Mouse (Mus musculus) adrenal gland, postnatal 36 days (tissue): Measurements from ENCODE around the gene Krtap10-10. TPM values are rescaled to one million over a fixed set of nuclear protein-coding genes. Genes with fewer than 3 reads are reported as not detected.
A peak's percentile ranks its signal among the peaks of the same experiment; 100 is the strongest.

Experiments used
- DNase-seq, 2 experiments: peaks; one replicate each; pipeline ENCODE4 v3.0.0; 2021; ENCODE audit warnings: mixed read lengths in 1 of 2
- total RNA-seq, 2 experiments: library from RNA; stranded (reverse); gene quantifications; 2 replicates each; pipeline ENCODE4 v1.2.3; 2021

Krtap10-10 gene
- total RNA-seq, 2 experiments from 2014 or later, result not detected

GRCm38 (mm10) chr10:77867546-77867945, 31.8 kb downstream of the Krtap10-10 start:
- no peak for DNase-seq

GRCm38 (mm10) chr10:77869651-77870050, 33.9 kb downstream of the Krtap10-10 start:
- DNase-seq, result no peak

- peak; percentile 55 to 67 for DNase-seq
These were observed 43.2 kb downstream of the Krtap10-10 start for GRCm38 (mm10) chr10:77878985-77879384.

GRCm38 (mm10) chr10:77880305-77880704, 44.6 kb downstream of the Krtap10-10 start:
- no peak for DNase-seq

GRCm38 (mm10) chr10:77882553-77882952, 46.8 kb downstream of the Krtap10-10 start:
- no peak for DNase-seq

GRCm38 (mm10) chr10:77886007-77886747, 50.4 kb downstream of the Krtap10-10 start:
- DNase-seq, result no peak

Other genes with a start within 250 kb of the Krtap10-10 start
- gene Sumo3, start 229.8 kb upstream of the Krtap10-10 start, total RNA-seq, result 100 to 1,000 TPM in 1 of 2 experiments, 10 to 100 TPM in 1; 89.0 to 106 TPM
- 10 to 100 TPM; 24.1 to 27.6 TPM for gene Gm49325, start 229.8 kb upstream of the Krtap10-10 start, total RNA-seq
- gene Ube2g2, start 213.7 kb upstream of the Krtap10-10 start, total RNA-seq, result 10 to 100 TPM; 57.3 to 67.6 TPM
- gene Tspear, start 149.4 kb upstream of the Krtap10-10 start, total RNA-seq, result under 1 TPM; 0.16 to 0.23 TPM
- not detected for gene Gm19402, start 145.2 kb upstream of the Krtap10-10 start, total RNA-seq
- not detected for gene Gm9508, start 138.7 kb upstream of the Krtap10-10 start, total RNA-seq
- gene Gm10272, start 129.3 kb upstream of the Krtap10-10 start, total RNA-seq, result not detected
- gene Gm10024, start 124.5 kb upstream of the Krtap10-10 start, total RNA-seq, result not detected
- gene Gm10142, start 120.1 kb upstream of the Krtap10-10 start, total RNA-seq, result not detected
- gene Krtap12-1, start 115.3 kb upstream of the Krtap10-10 start, total RNA-seq, result not detected
- not detected for gene Gm10100, start 109.5 kb upstream of the Krtap10-10 start, total RNA-seq
- not detected for gene Gm18596, start 93.3 kb upstream of the Krtap10-10 start, total RNA-seq
- gene Gm9736, start 84.6 kb upstream of the Krtap10-10 start, total RNA-seq, result not detected
- not detected for gene Gm3233, start 76.3 kb upstream of the Krtap10-10 start, total RNA-seq
- not detected for gene Gm3238, start 64.6 kb upstream of the Krtap10-10 start, total RNA-seq
- gene Gm7138, start 59.0 kb upstream of the Krtap10-10 start, total RNA-seq, result not detected
- not detected for gene Gm3250, start 53.4 kb upstream of the Krtap10-10 start, total RNA-seq
- gene Gm7137, start 47.7 kb upstream of the Krtap10-10 start, total RNA-seq, result not detected
- gene Gm9639, start 40.9 kb upstream of the Krtap10-10 start, total RNA-seq, result not detected
- not detected for gene Gm19668, start 36.8 kb upstream of the Krtap10-10 start, total RNA-seq
- gene Gm9507, start 24.1 kb upstream of the Krtap10-10 start, total RNA-seq, result not detected
- not detected for gene Gm2696, start 21.3 kb upstream of the Krtap10-10 start, total RNA-seq
- not detected for gene Krtap10-4, start 8.9 kb upstream of the Krtap10-10 start, total RNA-seq
- gene Gm36176, start 10.9 kb downstream of the Krtap10-10 start, total RNA-seq, result not detected
- gene Gm10318, start 16.9 kb downstream of the Krtap10-10 start, total RNA-seq, result not detected
- gene Gm3285, start 26.0 kb downstream of the Krtap10-10 start, total RNA-seq, result not detected
- 1 to 10 TPM; 4.2 to 5.7 TPM for gene Lrrc3, start 66.6 kb downstream of the Krtap10-10 start, total RNA-seq
- gene Trpm2, start 134.6 kb downstream of the Krtap10-10 start, total RNA-seq, result 1 to 10 TPM; 2.2 to 4.7 TPM
- 10 to 100 TPM; 18.6 to 20.9 TPM for gene 1810043G02Rik, start 142.6 kb downstream of the Krtap10-10 start, total RNA-seq
- gene Pfkl, start 174.1 kb downstream of the Krtap10-10 start, total RNA-seq, result 100 to 1,000 TPM; 116 to 131 TPM
- 10 to 100 TPM; 24.1 to 38.1 TPM for gene Dnmt3l, start 206.0 kb downstream of the Krtap10-10 start, total RNA-seq
- gene Aire, start 207.7 kb downstream of the Krtap10-10 start, total RNA-seq, result not detected
- gene Icosl, start 233.4 kb downstream of the Krtap10-10 start, total RNA-seq, result 10 to 100 TPM; 11.6 to 21.6 TPM